Mouse (Mus musculus) neural tube, embryonic 11.5 days (tissue): ENCODE data around the gene Tmem174. TPM values are rescaled to one million over a fixed set of nuclear protein-coding genes. Genes with fewer than 3 reads are reported as not detected.

Source experiments
- ATAC-seq: fragments of 200-750 bp; cut with Nextera tagmentation; 2 replicates; pipeline ENCODE4 v1.8.0; 2017; ENCODE audit warnings: moderate number of reproducible peaks, mild to moderate bottlenecking, moderate TSS enrichment, moderate library complexity; ENCODE audit not compliant: insufficient read depth, low FRiP score, low TSS enrichment
- DNase-seq: peaks from one replicate; pipeline ENCODE4 v3.0.0-alpha.2; 2015; ENCODE audit warnings: low spot score
- H3K27ac ChIP-seq: fragments of 300-500 bp; sonication (generic); 2 replicates; pipeline ENCODE4 v1.5.1; 2014; ENCODE audit warnings: low read depth, mild to moderate bottlenecking, low read length
- H3K27me3 ChIP-seq: fragments of 300-500 bp; sonication (generic); 2 replicates; pipeline ENCODE4 v1.6.1; 2014; ENCODE audit warnings: mild to moderate bottlenecking, low read length, mixed read lengths; ENCODE audit not compliant: control insufficient read depth, insufficient read depth
- H3K36me3 ChIP-seq: fragments of 300-500 bp; sonication (generic); 2 replicates; pipeline ENCODE4 v1.6.1; 2014; ENCODE audit warnings: mild to moderate bottlenecking, low read length, moderate library complexity, mixed read lengths; ENCODE audit not compliant: control insufficient read depth, insufficient read depth
- H3K4me1 ChIP-seq: fragments of 300-500 bp; sonication (generic); 2 replicates; pipeline ENCODE4 v1.6.1; 2014; ENCODE audit warnings: low read length, mixed read lengths; ENCODE audit not compliant: control insufficient read depth, insufficient read depth
- H3K4me2 ChIP-seq: fragments of 300-500 bp; sonication (generic); 2 replicates; pipeline ENCODE4 v1.6.1; 2014; ENCODE audit warnings: low read depth, mild to moderate bottlenecking, moderate library complexity
- H3K4me3 ChIP-seq: fragments of 300-500 bp; sonication (generic); 2 replicates; pipeline ENCODE4 v1.5.1; 2014; ENCODE audit warnings: low read depth, low read length
- H3K9ac ChIP-seq: fragments of 300-500 bp; sonication (generic); 2 replicates; pipeline ENCODE4 v1.6.1; 2014; ENCODE audit warnings: mild to moderate bottlenecking, low read length
- H3K9me3 ChIP-seq: fragments of 300-500 bp; sonication (generic); 2 replicates; pipeline ENCODE4 v1.6.1; 2016; ENCODE audit warnings: low read length; ENCODE audit not compliant: control insufficient read depth
- WGBS: fragments of 180-500 bp; shearing (Covaris S2); extraction: QIAGEN DNeasy Blood & Tissue Kit; methylation state at CpG from one replicate; pipeline ENCODE4 v1.1.7; 2014; 5-methylcytosine and 5-hydroxymethylcytosine counted together
- polyA plus RNA-seq: library from polyadenylated mRNA; unstranded; fragments of >200 nt; fragmentation: Nextera tagmentation; extraction: Ambion mirVana; gene quantifications from 2 replicates; pipeline ENCODE4 v1.2.1, GENCODE M21; 2014

Gene Tmem174
- polyA plus RNA-seq, 1 experiment from 2014 or later: not detected

DNA sequence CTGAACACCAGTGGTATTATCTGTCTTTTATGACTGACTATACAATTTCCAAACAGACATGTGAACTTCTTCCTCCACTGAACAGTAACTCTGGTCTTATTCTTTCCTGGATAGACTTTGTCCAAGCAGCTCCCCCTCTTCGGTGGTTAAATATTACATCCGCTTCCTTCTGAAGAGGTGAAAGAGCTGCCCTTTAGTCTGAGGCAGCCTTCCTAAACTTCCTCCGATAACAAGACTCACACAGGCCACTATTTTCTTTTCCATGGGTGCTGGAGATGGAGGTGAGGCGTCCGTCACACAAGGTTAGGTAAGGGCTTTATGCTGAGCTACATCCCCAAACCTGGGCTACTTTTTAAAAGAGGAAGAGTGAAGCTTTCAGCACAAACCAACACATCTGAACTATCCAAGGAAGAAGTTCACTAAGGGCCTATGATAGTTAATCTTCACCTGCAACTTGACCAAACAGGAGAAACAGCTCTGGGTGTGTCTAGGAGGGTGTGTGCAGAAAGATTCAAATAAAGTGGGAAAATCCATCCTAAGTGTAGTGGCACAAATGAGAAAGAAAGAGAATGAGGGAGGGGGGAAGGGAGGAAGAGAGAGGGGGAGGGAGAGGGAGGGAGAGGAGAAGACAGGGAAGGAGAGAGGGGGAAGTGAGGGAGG is 1.4 kb upstream of the Tmem174 start:
- 91% methylated on average over 5 of the region's 5 CpGs for WGBS
- H3K9me3 ChIP-seq: no peaks in the 10 kb centered on the region
- H3K36me3 ChIP-seq: no peaks in the 10 kb centered on the region
- ATAC-seq: no peak
- H3K27me3 ChIP-seq: no peaks in the 10 kb centered on the region
- H3K4me2 ChIP-seq: no peak overlapping the region
- H3K4me1 ChIP-seq: no peaks in the 10 kb centered on the region
- no peak overlapping the region for H3K4me3 ChIP-seq
- DNase-seq: no peak
- H3K27ac ChIP-seq: no peak overlapping the region
- no peak overlapping the region for H3K9ac ChIP-seq

DNA sequence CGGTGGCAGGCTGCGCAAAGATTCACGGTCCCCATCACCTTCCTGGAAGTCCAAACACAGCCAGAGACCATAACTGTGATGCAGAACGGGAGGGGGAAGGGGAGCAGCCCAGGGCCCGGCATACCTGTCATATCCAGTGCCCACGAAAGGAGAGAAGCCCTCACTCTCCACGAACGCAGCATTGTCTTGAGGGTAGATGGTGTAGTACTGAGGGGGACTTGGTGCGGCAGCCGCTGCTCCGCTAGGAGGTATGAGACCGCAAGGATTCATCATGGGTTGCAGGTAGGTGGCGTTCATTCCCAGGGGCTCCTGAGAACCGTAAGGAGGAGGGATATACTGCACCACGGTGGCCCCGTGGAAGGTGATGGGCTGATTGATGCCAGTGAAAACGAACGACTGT is 639 bp downstream of the Tmem174 start:
- no peak for ATAC-seq

DNA sequence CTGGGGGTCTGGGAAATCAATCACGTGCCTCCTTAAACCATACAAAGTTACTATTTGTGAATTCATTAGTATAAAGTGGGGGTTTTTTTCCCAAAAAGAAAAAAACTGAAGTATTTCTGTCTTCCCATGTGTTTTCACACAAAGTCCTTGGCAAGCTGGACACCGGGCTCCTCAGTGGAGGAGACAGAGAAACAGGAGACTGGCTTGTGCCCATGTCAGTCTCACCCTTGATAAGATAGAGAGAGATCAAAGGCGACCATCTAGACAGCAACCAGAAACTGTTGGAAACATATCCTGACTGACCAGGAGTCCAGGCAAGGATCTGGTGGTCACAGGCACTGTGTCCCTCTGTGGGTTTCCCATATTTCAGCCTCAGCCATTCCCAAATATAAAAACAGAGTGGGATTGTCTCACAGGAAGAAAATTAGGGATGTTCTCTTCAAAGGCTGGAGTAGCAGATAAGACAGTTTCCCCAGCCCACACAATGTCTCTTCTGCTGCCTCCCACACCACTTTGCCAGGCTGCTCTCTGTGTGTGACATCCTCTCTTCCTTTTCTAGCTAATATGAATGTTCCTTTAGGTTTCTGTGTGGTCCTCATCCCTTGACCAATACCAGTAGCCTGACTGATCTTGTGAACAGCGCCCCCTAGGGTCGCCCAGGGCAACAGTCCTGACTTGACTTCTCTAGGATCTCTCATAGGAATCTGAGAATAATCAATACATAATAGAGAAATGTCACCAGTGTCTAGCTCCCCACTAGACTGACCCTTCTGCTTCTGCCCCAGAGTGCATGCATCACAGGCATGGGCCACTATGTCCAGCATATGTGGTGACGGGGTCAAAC is 3.3 kb downstream of the Tmem174 start:
- no peak for ATAC-seq
- no peaks in the 10 kb centered on the region for H3K9me3 ChIP-seq
- no peak overlapping the region for H3K9ac ChIP-seq
- H3K36me3 ChIP-seq: no peaks in the 10 kb centered on the region
- no peaks in the 10 kb centered on the region for H3K27me3 ChIP-seq
- 65% methylated on average over 6 of the region's 6 CpGs for WGBS
- no peak for DNase-seq
- H3K4me3 ChIP-seq: no peak overlapping the region
- no peak overlapping the region for H3K4me2 ChIP-seq
- no peaks in the 10 kb centered on the region for H3K4me1 ChIP-seq
- no peak overlapping the region for H3K27ac ChIP-seq

More for the DNA sequence above, 639 bp downstream of the Tmem174 start:
- no peaks in the 10 kb centered on the region for H3K9me3 ChIP-seq
- no peaks in the 10 kb centered on the region for H3K36me3 ChIP-seq
- no peak for DNase-seq
- H3K9ac ChIP-seq: no peak overlapping the region
- H3K4me3 ChIP-seq: no peak overlapping the region
- WGBS: 67% methylated on average over 18 of the region's 18 CpGs
- no peak overlapping the region for H3K27ac ChIP-seq
- H3K4me2 ChIP-seq: no peak overlapping the region
- no peaks in the 10 kb centered on the region for H3K27me3 ChIP-seq
- no peaks in the 10 kb centered on the region for H3K4me1 ChIP-seq

DNA sequence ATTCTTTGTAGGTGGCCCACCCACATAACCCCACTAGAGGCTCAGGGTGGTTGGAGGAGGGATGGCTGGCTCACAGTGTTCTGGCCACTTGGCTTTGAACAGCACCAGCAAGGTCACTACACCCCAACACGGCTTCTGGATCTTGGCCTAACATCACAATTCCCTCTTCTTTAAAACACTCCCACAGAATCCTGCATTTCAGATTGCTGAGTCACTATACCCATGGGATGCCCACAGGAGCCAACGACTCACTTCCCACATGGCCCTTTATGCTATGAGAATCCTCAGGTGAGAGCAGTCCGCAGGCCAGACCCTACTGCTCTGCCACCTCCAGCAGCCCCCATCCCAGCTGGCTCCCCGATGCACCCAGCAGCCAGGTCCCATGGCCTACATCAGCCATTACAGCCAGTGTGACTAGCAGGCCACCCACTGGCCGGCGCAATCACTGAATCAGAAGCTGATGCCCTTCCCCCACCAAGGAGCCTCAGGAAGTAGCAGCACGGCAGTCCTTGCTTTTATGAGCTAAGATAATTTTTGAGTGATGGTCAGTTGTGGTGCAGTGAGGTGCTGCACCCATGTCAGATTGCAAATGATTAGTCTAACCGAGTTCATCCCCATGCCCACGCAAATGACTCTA is 4.8 kb downstream of the Tmem174 start:
- 80% methylated on average over 9 of the region's 9 CpGs for WGBS
- H3K9me3 ChIP-seq: no peaks in the 10 kb centered on the region
- no peak overlapping the region for H3K4me3 ChIP-seq
- no peak overlapping the region for H3K27ac ChIP-seq
- no peaks in the 10 kb centered on the region for H3K27me3 ChIP-seq
- no peak for DNase-seq
- no peak for ATAC-seq
- no peaks in the 10 kb centered on the region for H3K4me1 ChIP-seq
- H3K36me3 ChIP-seq: no peaks in the 10 kb centered on the region
- no peak overlapping the region for H3K4me2 ChIP-seq
- H3K9ac ChIP-seq: no peak overlapping the region

DNA sequence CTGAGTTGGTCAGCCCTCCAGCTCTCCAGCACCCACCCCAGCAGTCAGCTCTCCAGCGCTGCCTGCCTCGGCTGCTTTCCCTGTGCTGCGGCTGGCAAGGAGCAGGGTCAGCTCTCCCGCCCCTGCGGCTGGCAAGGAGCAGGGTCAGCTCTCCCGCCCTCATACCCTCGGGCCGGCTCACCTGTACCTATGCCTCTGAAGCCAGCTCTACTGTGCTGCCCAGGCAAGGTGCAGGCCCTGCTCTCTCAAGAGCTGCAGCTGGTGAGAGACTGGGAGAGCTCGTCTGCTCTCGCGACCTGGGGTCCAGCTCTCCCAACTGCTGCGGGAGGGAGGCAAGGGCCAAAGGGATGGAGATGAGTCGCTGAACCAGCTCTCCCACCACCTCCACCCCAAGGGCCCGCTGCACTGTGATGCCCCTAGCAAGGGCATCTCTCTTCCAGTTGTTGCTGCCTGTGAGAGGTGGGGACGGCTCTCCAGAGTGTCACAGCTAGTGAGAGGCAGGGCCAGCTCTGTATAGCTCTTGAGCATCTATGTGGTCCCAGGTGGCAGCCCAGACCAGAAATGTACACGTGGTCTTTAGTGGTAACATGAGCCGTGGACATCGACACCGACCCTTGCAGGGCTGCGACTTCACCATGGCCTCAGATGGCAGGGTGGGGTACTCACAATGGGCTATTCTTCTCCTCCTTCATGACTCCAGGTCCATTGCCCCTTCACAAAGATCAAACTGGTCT is 5.9 kb downstream of the Tmem174 start:
- no peak overlapping the region for H3K4me2 ChIP-seq
- WGBS: 47% methylated on average over 20 of the region's 20 CpGs
- no peak for ATAC-seq
- H3K4me3 ChIP-seq: no peak overlapping the region
- H3K4me1 ChIP-seq: no peaks in the 10 kb centered on the region
- H3K27me3 ChIP-seq: no peaks in the 10 kb centered on the region
- H3K36me3 ChIP-seq: no peaks in the 10 kb centered on the region
- no peak for DNase-seq
- H3K9ac ChIP-seq: no peak overlapping the region
- no peaks in the 10 kb centered on the region for H3K9me3 ChIP-seq
- no peak overlapping the region for H3K27ac ChIP-seq

DNA sequence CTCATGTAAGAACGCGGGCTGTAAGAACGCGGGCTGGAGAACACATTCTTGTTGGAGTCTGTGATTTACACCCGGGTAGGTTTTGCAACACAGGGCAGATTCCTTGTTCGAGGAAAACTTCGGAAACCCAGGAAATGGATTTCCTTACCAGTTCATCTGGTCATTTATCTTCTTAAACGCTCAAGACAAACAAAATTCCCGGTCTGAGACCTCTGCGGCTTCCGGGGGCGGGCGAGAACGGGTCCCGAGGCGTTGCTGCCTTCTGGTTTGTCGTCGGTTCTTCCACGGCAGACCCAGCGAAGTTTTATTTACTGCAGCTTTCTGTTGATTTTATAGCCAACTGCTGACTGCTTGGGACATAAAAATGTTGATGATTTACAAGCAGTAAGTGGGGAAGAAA is 10.5 kb downstream of the Tmem174 start:
- no peaks in the 10 kb centered on the region for H3K27me3 ChIP-seq
- no peak for ATAC-seq
- no peaks in the 10 kb centered on the region for H3K9me3 ChIP-seq
- 73% methylated on average over 20 of the region's 20 CpGs for WGBS
- H3K4me3 ChIP-seq: no peak overlapping the region
- no peak overlapping the region for H3K4me2 ChIP-seq
- H3K36me3 ChIP-seq: no peaks in the 10 kb centered on the region
- no peaks in the 10 kb centered on the region for H3K4me1 ChIP-seq
- H3K27ac ChIP-seq: no peak overlapping the region
- DNase-seq: no peak
- no peak overlapping the region for H3K9ac ChIP-seq

DNA sequence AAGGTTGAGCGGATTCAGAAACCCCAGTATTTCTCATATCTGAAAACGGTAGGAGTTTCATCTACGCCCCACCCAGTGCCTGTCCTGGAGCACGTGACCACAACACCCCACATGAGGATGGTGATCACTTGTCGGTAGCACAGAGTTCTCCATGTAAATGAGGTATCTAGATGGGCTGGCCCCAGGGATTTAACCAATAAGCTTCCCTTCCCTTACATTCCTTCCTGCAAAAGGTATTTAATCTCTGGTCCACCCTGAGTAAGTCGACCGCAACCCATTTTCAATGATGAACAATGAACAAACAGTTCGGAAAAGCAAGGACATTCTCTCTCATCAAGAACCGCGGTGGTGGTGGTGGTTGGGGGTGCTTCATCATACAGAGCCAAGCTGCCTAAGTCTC is 12.7 kb downstream of the Tmem174 start:
- no peaks in the 10 kb centered on the region for H3K27me3 ChIP-seq
- ATAC-seq (no peak), DNase-seq (no peak)
- no peak overlapping the region for H3K4me3 ChIP-seq
- no peaks in the 10 kb centered on the region for H3K9me3 ChIP-seq
- H3K4me1 ChIP-seq: no peaks in the 10 kb centered on the region
- H3K27ac ChIP-seq: no peak overlapping the region
- no peaks in the 10 kb centered on the region for H3K36me3 ChIP-seq
- no peak overlapping the region for H3K4me2 ChIP-seq
- no peak overlapping the region for H3K9ac ChIP-seq
- WGBS: 90% methylated on average over 10 of the region's 10 CpGs

DNA sequence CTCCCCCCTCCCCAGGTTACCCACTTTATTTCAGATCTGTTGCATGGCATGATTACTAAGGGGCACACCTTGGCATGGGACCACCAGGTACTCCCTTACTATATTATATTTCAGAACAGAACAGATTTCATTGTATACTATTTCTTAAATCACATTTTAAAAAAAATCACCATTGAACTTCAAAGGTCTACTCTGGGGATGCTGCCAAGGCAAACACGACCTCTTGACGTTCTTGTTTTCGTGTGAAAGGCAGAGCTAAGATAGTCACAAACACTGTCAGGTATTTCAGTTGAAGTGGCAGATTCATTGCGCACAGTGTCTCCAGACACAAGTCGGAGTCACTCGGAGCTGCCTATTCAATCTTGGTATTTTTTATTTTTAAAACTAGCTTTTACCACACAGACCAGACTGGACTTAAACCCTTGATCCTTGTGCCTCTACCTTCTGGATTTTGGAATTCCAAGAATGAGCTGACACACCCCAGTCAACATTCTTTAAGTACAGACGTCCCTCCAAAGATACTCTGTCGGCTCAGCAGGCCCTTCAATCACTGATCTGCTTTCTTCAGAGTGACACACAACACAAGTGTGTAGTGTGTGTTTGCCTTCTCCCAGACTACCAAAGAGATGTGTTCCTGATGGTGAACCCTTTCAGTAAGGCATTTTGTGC is 14.2 kb downstream of the Tmem174 start:
- DNase-seq: no peak
- Histone ChIP-seq H3K27me3 (no peaks in the 10 kb centered on the region), H3K4me2 (no peak overlapping the region), H3K4me3 (no peak overlapping the region), H3K9ac (no peak overlapping the region), H3K36me3 (no peaks in the 10 kb centered on the region), H3K4me1 (no peaks in the 10 kb centered on the region), H3K9me3 (no peaks in the 10 kb centered on the region), H3K27ac (no peak overlapping the region)
- WGBS: 70% methylated on average over 8 of the region's 8 CpGs
- ATAC-seq: no peak
